Mouse (Mus musculus): Measurements from ENCODE around the gene Lap3.

GRCm38 (mm10) chr5:45497564-45497963, 4.4 kb downstream of the Lap3 start:
- no peak for TF ChIP-seq CTCF (IDR thresholded peaks at IDR 0.05; ENCODE audit: low read depth)
- no peak for TF ChIP-seq EP300 (IDR thresholded peaks at IDR 0.05; ENCODE audit: low read depth)

Measured in liver, embryonic 14.5 days (tissue).